Mouse (Mus musculus): ENCODE measurements around the gene Ldlr. TPM values are rescaled to one million over a fixed set of nuclear protein-coding genes. Genes with fewer than 3 reads are reported as not detected.
A peak's percentile ranks its signal among the peaks of the same experiment; 100 is the strongest.
"Not testable (repeated sequence)": the region's sequence is repeated elsewhere in the genome, so short reads cannot be mapped to it uniquely, and the experiment has no call there.

Ldlr gene
- total RNA-seq, 2 experiments from 2014 or later: 20.5 to 20.7 TPM

DNA sequence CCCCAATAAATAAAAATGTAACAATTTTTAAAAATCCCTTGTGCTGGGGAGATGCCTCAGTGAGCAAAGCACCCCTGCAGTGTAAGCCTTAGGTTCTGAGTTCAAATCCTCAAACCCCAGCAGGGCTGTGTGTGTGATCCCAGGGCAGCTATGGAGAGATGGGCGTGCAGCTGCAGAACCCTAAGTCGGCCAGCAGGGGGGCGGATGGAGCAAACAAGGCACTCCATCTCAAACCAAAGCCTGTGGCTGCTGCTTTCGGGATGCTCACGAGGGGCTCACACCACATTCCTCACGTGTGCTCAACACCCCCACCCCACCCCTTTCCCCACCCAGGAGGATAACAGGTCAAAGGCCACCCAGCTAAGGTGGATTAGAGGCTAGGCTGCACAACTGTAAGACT is 63.6 kb downstream of the Ldlr start:
- peak; percentile 39 to 73 for DNase-seq (ENCODE audit: extremely low spot score in 1 of 2, low spot score in 1 of 2)

DNA sequence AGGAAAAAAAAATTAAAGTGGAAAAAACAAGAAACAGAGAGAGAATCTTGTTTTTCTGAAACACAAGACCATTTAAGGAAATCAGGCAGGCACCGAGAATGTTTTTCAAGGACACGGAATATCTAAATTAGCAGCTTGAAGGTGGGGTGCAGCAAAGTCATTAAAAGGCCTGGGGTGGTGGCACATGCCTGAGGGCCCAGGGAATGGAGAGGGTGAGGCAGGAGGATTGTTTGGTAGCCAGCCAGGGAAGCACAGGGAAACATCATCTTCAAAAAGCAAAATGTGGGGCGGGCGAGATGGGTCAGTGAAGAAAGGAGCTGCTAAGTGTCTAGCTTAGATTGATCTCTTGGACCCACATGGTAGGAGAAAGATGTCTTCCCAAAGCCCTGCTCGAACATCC is 64.4 kb downstream of the Ldlr start:
- no peak for DNase-seq (ENCODE audit: extremely low spot score in 1 of 2, low spot score in 1 of 2)

DNA sequence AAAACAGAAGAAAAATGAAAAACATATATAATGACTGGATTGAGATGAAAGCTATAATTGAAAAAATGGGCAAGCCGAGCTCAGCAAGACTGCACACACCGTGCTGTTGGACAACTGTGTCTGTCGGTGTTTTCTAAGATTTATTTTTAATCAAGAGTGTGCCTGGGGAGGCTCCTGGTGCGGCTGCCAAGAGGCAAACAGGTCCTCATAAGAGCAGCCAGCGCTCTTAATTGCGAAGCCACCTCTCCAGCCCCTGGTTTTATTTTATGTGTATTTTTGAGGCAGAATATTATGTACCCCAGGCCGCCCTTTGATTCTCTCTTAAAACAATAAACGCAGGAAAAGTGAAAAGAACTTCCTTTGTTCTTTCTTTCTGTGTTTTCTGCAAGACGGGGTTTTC is 65.0 kb downstream of the Ldlr start:
- no peak for DNase-seq (ENCODE audit: extremely low spot score in 1 of 2, low spot score in 1 of 2)

DNA sequence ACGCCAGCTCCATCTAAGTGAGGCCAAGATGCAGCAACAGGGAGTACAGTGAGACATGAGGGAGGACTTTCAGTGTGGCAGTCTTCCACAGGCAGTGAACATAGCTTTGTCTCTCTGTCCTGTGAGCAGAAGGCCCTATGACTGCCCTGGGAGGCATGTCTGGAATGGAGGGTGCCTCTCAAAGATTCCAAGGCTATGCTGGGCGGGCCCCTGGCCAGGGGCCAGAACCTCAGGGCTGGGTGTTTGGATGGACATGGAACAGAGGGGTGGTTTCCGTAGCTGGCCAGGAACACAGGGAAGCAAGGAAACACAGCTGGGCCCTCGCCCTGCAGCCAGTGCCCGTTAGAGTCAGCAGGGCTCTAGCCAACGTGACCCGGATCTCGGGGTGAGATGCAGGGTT is 68.6 kb downstream of the Ldlr start:
- no peak for DNase-seq (ENCODE audit: extremely low spot score in 1 of 2, low spot score in 1 of 2)

DNA sequence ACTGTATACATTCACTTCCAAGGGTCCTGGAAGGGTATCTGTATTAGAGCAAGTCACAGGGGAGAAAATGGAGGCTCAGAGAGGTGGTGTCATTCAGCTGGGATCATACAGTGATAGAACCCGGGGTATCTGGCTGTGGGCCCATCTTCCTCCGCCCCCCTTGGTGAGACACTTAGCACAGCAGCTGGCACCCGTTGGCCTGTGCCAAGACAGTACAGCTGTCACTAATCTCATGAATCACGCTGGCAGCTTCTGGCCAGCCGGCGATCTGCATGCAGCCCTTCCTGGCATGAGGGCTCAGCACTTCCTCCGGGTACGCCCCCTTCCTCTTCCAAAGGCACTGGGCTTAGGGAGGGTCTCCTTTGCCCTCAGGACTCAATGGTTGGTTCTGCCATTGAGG is 69.4 kb downstream of the Ldlr start:
- DNase-seq (ENCODE audit: extremely low spot score in 1 of 2, low spot score in 1 of 2): peak in 1 of 2 experiments; percentile 51

GRCm38 (mm10) chr9:21793507-21793906 is 70.2 kb downstream of the Ldlr start:
- DNase-seq (ENCODE audit: extremely low spot score in 1 of 2, low spot score in 1 of 2): not testable (repeated sequence)

DNA sequence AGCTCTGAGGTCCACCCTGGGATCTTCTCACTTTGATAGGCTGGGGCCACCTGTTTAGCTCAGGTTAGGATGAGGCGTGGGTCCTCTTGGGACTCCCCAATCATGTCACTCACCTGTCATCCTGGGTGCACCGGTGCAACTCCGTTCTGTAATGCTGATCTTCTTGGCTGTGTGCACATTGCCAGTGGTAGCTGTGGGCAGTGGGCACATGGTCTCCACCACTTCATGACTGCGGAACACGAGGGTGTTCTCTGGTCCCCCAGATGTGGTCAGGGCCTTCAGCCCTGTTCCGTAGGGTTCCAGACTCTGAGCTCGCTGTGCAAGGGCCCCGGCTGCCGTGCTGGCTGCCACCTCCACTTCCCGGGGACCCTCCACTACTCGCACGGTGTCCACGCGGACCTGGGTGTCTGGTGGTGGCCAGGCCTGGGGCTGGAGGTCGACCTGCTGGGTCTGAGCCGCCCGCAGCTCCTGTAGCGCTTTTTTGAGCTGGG is 71.1 kb downstream of the Ldlr start:
- no peak for DNase-seq (ENCODE audit: extremely low spot score in 1 of 2, low spot score in 1 of 2)

- no peak for DNase-seq (ENCODE audit: extremely low spot score in 1 of 2, low spot score in 1 of 2)
These were observed 71.6 kb downstream of the Ldlr start for GRCm38 (mm10) chr9:21794925-21795324.

- no peak for DNase-seq (ENCODE audit: extremely low spot score in 1 of 2, low spot score in 1 of 2)
These were observed 72.3 kb downstream of the Ldlr start for GRCm38 (mm10) chr9:21795579-21795978.

DNA sequence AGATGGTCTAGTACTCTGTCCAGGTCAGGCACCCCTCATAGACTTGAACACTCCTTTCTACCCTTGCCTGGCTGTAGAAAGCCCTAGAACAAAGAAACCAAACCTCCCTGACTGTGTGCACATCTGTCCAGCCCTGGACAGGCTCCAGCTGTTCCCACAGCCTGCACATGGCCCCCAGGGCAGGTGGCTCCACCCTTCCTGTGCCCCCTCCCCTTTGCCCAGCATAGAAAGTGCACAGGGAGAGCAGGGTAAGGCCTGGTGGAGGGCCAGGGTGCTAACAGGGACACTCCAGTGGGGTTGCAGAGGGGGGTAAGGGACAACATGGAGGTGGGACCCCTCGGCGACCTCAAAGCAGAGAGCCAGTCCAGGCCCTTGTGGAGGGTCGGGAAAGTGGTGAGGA is 73.0 kb downstream of the Ldlr start:
- DNase-seq (ENCODE audit: extremely low spot score in 1 of 2, low spot score in 1 of 2): no peak

- DNase-seq (ENCODE audit: extremely low spot score in 1 of 2, low spot score in 1 of 2): no peak
These were observed 73.6 kb downstream of the Ldlr start for GRCm38 (mm10) chr9:21796919-21797318.

- no peak for DNase-seq (ENCODE audit: extremely low spot score in 1 of 2, low spot score in 1 of 2)
These were observed 74.7 kb downstream of the Ldlr start for GRCm38 (mm10) chr9:21797921-21798344.

DNA sequence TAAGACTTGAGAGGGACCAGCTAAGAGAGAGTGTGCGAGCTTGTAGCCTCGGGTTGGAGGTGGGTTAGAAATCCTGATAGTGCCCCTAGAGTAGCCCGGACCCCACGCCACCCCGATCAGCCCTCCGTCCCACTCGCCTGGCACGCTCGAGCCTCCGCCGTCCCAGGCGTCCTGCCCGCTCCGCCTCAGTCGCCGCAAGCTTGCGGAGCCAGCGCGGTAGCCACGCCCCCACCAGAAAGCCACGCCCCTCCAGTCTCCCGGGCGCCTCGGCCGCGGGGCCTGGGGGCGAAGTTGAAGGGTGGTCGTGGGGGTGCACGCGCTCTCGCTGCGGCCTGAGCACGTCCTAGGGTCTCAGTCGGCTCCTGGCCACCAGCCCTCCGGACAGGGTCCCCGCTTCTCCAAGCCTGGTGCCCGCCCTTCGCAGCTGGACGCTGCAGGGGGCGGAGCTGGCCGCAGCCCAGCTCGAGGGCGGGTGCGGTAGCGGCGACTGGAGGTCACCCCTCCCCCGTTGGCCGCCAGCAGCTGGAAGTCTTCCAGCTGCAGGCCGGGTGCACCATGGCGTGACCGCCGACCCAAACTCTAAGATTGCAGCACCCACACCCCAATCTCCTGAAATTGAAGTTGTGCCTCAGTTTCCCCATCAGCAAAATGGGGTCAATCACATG is 75.2 kb downstream of the Ldlr start, which contains the start of gene Kank2:
Gene Kank2, minus strand, starts transcription at position 400 of the 665 bp plus-strand sequence.
- DNase-seq (ENCODE audit: extremely low spot score in 1 of 2, low spot score in 1 of 2): peak; percentile 69

GRCm38 (mm10) chr9:21799010-21799350 is 75.7 kb downstream of the Ldlr start:
- no peak for DNase-seq (ENCODE audit: extremely low spot score in 1 of 2, low spot score in 1 of 2)

Other genes with a start within 250 kb of the Ldlr start
- gene Tmed1, start 213.2 kb upstream of the Ldlr start, total RNA-seq (2021): 10 to 100 TPM; 12.9 to 14.0 TPM
- under 1 TPM; 0.47 to 0.61 TPM for gene AB124611, start 197.3 kb upstream of the Ldlr start, total RNA-seq (2021)
- gene Carm1, start 176.6 kb upstream of the Ldlr start, total RNA-seq (2021): 10 to 100 TPM; 70.0 to 78.1 TPM
- 10 to 100 TPM; 50.3 to 57.5 TPM for gene Timm29, start 130.8 kb upstream of the Ldlr start, total RNA-seq (2021)
- 10 to 100 TPM; 17.5 to 18.3 TPM for gene Yipf2, start 130.7 kb upstream of the Ldlr start, total RNA-seq (2021)
- gene Smarca4, start 107.3 kb upstream of the Ldlr start, total RNA-seq (2021): 100 to 1,000 TPM; 115 to 122 TPM
- 1 to 10 TPM; 1.1 to 2.5 TPM for gene Spc24, start 36.8 kb downstream of the Ldlr start, total RNA-seq (2021)
- 1 to 10 TPM; 6.3 to 7.4 TPM for gene Kank2, start 75.3 kb downstream of the Ldlr start, total RNA-seq (2021)
- not detected for gene Angptl8, start 112.0 kb downstream of the Ldlr start, total RNA-seq (2021)
- 10 to 100 TPM; 13.1 to 18.4 TPM for gene Dock6, start 129.2 kb downstream of the Ldlr start, total RNA-seq (2021)
- 10 to 100 TPM; 19.5 to 24.0 TPM for gene Rab3d, start 194.7 kb downstream of the Ldlr start, total RNA-seq (2021)
- gene Ccdc159, start 204.0 kb downstream of the Ldlr start, total RNA-seq (2021): 10 to 100 TPM; 13.2 to 18.5 TPM
- gene Tmem205, start 204.1 kb downstream of the Ldlr start, total RNA-seq (2021): 10 to 100 TPM; 40.2 to 45.0 TPM
- 100 to 1,000 TPM; 334 to 345 TPM for gene Plppr2, start 213.6 kb downstream of the Ldlr start, total RNA-seq (2021)
- 10 to 100 TPM; 14.7 to 16.0 TPM for gene Swsap1, start 232.3 kb downstream of the Ldlr start, total RNA-seq (2021)
- 1 to 10 TPM; 7.3 to 9.5 TPM for gene Epor, start 240.0 kb downstream of the Ldlr start, total RNA-seq (2021)